Mouse (Mus musculus) kidney, embryonic 14.5 days (tissue): ENCODE measurements around the gene Epn2. TPM values are rescaled to one million over a fixed set of nuclear protein-coding genes. Genes with fewer than 3 reads are reported as not detected.

ENCODE experiments used
- ATAC-seq: fragments of 200-750 bp; cut with Nextera tagmentation; 2 replicates; pipeline ENCODE4 v1.8.0; 2017; ENCODE audit warnings: moderate number of reproducible peaks, mild to moderate bottlenecking, moderate TSS enrichment, moderate library complexity; ENCODE audit not compliant: low FRiP score, low TSS enrichment
- H3K27ac ChIP-seq: fragments of 300-500 bp; sonication (generic); 2 replicates; pipeline ENCODE4 v1.5.1; 2014; ENCODE audit warnings: low read depth, mild to moderate bottlenecking, low read length, moderate library complexity, mixed read lengths
- H3K27me3 ChIP-seq: fragments of 300-500 bp; sonication (generic); 2 replicates; pipeline ENCODE4 v1.6.1; 2014; ENCODE audit warnings: mild to moderate bottlenecking, low read length; ENCODE audit not compliant: control insufficient read depth, insufficient read depth
- H3K36me3 ChIP-seq: fragments of 300-500 bp; sonication (generic); 2 replicates; pipeline ENCODE4 v1.6.1; 2014; ENCODE audit warnings: low read length, mixed read lengths; ENCODE audit not compliant: control insufficient read depth, insufficient read depth
- H3K4me1 ChIP-seq: fragments of 300-500 bp; sonication (generic); 2 replicates; pipeline ENCODE4 v1.6.1; 2014; ENCODE audit warnings: low read length, mixed read lengths; ENCODE audit not compliant: control insufficient read depth, insufficient read depth
- H3K4me2 ChIP-seq: fragments of 300-500 bp; sonication (generic); replicated peaks from 2 replicates; pipeline ENCODE4 v1.6.1; 2014; ENCODE audit warnings: low read depth, mild to moderate bottlenecking, low read length
- H3K4me3 ChIP-seq: fragments of 300-500 bp; sonication (generic); 2 replicates; pipeline ENCODE4 v1.5.1; 2014; ENCODE audit warnings: mild to moderate bottlenecking, low read length
- H3K9ac ChIP-seq: fragments of 300-500 bp; sonication (generic); 2 replicates; pipeline ENCODE4 v1.6.1; 2014; ENCODE audit warnings: low read depth, mild to moderate bottlenecking, low read length, moderate library complexity
- H3K9me3 ChIP-seq: fragments of 300-500 bp; sonication (generic); 2 replicates; pipeline ENCODE4 v1.6.1; 2016; ENCODE audit warnings: low read length; ENCODE audit not compliant: control insufficient read depth
- WGBS: fragments of 180-500 bp; shearing (Covaris S2); extraction: QIAGEN DNeasy Blood & Tissue Kit; methylation state at CpG from one replicate; pipeline ENCODE4 v1.1.7; 2014; 5-methylcytosine and 5-hydroxymethylcytosine counted together
- polyA plus RNA-seq: library from polyadenylated mRNA; unstranded; fragments of >200 nt; fragmentation: Nextera tagmentation; extraction: Ambion mirVana; gene quantifications from 2 replicates; pipeline ENCODE4 v1.2.1, GENCODE M21; 2014

The Epn2 gene
- polyA plus RNA-seq, 1 experiment from 2014 or later, result 31.3 TPM

DNA sequence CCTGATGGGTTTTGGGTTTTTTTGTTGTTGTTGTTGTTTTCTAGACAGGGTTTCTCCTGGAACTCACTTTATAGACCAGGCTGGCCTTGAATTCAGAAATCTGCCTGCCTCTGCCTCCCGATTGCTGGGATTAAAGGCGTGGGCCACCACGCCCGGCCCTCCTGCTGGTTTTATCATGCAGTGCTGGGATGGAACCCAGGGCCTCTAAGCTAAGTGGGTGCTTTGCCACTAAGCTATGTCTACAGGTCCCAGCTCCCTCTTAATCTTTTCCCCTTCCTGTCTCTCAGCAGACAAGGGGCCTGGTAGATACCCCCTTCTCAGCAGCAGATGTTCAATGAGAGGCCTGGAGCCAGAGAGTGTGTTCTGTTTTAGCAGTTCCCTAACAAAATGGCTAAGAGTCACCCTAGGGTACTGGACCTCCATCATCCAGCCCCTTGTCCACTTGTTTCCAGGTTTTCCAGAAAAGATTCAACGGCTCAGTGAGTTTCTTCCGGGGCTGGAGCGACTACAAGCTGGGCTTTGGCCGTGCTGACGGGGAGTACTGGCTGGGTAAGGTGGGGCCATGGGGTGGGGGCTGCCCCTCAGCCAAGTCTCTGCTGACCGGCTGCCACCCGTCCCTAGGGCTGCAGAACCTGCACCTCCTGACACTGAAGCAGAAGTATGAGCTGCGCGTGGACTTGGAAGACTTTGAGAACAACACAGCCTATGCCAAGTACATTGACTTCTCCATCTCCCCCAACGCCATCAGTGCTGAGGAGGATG, 92.8 kb downstream of the Epn2 start:
- Histone ChIP-seq H3K4me2 (peak overlapping the region; percentile 50), H3K4me1 (peaks cover 37% of the 10 kb centered on the region), H3K4me3 (peak overlapping the region; percentile 39), H3K9ac (peak overlapping the region; percentile 32; the same call in 1 of the 2 replicates), H3K27ac (peak overlapping the region; percentile 95; the same call in 1 of the 2 replicates), H3K27me3 (no peaks in the 10 kb centered on the region), H3K9me3 (no peaks in the 10 kb centered on the region), H3K36me3 (peaks cover 42% of the 10 kb centered on the region)
- WGBS, result 70% methylated on average over 14 of the region's 14 CpGs
- ATAC-seq, result no peak

DNA sequence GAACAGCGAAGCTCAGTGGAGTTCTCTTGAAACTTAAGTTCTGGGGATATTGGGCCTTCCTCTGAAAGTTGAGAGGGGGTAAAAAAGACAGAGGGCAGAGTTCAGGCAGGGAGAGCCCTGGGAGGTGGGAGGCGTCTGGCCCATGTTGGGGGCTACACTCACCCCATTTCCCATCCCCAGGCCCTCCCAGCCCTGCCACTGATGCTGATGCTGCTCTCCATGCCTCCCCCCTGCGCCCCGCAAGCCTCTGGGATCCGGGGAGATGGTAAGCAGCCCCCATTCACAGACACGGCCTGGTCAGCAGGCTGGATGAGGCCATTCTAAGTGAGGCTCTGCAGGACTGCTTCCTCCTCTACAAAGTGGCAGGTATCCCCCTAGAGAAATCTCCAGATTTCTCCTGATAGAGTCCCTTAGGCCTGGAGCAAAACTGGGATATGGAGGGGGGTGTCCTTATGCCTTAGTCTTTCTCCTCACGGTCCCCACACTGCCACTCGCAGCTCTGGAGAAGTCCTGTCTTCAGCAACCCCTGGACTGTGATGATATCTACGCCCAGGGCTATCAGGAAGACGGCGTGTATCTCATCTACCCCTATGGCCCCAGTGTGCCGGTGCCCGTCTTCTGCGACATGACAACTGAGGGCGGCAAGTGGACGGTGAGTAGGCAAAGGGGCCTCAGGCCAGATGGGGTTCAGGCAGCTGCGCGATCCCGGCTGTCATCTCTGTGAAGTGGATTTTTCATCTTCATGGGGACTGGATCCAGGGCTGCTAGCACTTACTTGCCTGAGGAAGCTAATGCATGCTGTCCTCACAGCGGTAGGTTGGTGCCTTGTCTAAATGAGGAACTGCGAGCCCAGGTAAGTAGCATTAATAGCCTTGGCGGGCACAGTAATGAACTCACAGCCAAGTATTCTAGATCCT, 93.7 kb downstream of the Epn2 start:
- Histone ChIP-seq H3K4me1 (peaks cover 40% of the 10 kb centered on the region), H3K27me3 (no peaks in the 10 kb centered on the region), H3K9ac (peak overlapping the region; percentile 56; the same call in 1 of the 2 replicates), H3K36me3 (peaks cover 34% of the 10 kb centered on the region), H3K9me3 (no peaks in the 10 kb centered on the region), H3K4me2 (peak overlapping the region; percentile 50), H3K4me3 (peak overlapping the region; percentile 39), H3K27ac (peak overlapping the region; percentile 95)
- 32% methylated on average over 22 of the region's 22 CpGs for WGBS
- peak; percentile 10 for ATAC-seq

GRCm38 (mm10) chr11:61484613-61485540, 94.6 kb downstream of the Epn2 start, which contains the start of gene Mfap4:
Gene Mfap4 (plus strand): TSS chr11:61485431.
- Histone ChIP-seq H3K27ac (peak within 1 kb of the TSS; percentile 95), H3K4me3 (peak within 1 kb of the TSS; percentile 39), H3K9ac (peak within 1 kb of the TSS; percentile 56; the same call in 1 of the 2 replicates), H3K4me1 (peaks cover 40% of the 10 kb centered on the region), H3K36me3 (peaks cover 24% of the 10 kb centered on the region), H3K27me3 (no peaks in the 10 kb centered on the region), H3K4me2 (peak within 1 kb of the TSS; percentile 50), H3K9me3 (no peaks in the 10 kb centered on the region)
- 3% methylated on average over 20 of the region's 20 CpGs for WGBS
- peak; percentile 87 for ATAC-seq

GRCm38 (mm10) chr11:61484256-61484612, 95.3 kb downstream of the Epn2 start:
- H3K27ac ChIP-seq, result peak overlapping the region; percentile 95
- 14% methylated on average over 10 of the region's 10 CpGs for WGBS
- no peaks in the 10 kb centered on the region for H3K9me3 ChIP-seq
- H3K4me3 ChIP-seq, result peak overlapping the region; percentile 10; the same call in 1 of the 2 replicates
- no peaks in the 10 kb centered on the region for H3K27me3 ChIP-seq
- peaks cover 40% of the 10 kb centered on the region for H3K4me1 ChIP-seq
- H3K4me2 ChIP-seq, result peak overlapping the region; percentile 50
- H3K36me3 ChIP-seq, result peaks cover 18% of the 10 kb centered on the region
- no peak for ATAC-seq
- peak overlapping the region; percentile 50 for H3K9ac ChIP-seq

DNA sequence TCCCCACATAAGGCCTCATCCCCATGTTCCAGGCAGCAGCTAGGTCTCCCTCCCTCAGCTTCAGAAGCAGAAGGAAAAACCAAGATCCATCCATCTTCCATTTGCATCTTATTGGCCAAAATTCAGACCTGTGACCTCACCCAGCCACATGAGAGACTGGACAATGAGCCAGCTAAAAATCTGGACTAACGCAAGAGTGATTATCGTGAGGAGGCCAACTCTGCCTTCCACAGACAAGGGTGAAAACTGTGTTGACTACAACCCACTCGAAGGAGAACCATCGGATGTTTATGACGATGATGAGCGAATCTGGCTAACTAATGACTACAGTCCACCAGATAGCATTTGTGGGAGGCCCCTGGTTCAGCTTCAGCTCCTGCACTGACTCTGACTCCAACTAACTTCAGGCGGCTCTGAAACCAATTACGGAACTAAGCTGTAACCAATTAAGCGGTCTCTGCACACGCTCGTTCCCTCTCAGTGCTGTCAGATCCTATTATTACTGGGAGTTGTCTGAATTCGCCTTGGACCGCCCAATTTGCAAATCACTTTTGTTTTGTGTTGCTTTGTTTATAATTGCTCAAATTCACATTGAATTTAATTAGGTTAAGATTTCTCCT, 96.2 kb downstream of the Epn2 start:
- ATAC-seq, result no peak
- Histone ChIP-seq H3K4me2 (no peak overlapping the region), H3K36me3 (peaks cover 9% of the 10 kb centered on the region), H3K9ac (no peak overlapping the region), H3K4me3 (no peak overlapping the region), H3K27me3 (no peaks in the 10 kb centered on the region), H3K4me1 (peaks cover 40% of the 10 kb centered on the region), H3K27ac (peak overlapping the region; percentile 95), H3K9me3 (no peaks in the 10 kb centered on the region)
- WGBS, result 74% methylated on average over 13 of the region's 13 CpGs

DNA sequence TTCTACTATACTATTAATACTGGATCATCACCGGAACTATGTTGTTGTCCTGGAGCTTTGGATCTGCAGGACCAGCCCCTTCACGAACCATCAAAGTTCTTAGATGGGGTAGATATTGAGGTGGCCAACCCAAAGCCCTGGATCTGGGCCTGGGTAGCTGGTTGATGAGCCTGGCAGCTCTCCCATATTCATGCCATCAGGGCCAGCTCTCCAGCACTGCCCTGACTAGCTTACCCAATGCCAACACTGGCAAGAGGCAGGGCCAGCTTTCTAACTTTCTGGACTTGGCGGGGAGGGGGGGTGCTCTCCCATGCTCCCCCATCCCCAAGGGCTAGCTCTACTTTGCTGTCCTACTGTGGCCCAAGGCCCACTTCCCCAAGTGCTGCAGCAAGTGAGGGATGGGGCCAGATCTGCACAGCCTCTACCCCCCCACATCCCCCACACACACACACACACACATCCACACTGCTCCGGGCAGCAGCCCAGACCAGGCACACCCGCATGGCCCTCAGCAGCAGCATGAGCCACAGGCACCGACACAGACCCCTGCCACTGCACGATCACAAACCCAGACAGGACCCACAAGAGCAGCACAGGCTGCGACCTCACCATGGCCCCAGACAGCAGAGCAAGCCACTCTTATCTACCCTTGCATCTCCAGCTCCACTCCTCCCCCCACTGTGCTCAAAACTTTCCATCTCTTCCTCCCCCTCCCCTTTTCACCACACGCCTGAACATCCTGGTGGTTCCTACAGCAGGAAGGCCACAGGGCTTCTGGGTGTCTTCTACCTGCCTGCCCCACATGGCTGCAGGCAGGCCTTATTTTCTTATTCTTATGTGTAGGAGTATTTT, 98.0 kb downstream of the Epn2 start:
- H3K4me1 ChIP-seq, result peaks cover 28% of the 10 kb centered on the region
- H3K4me2 ChIP-seq, result no peak overlapping the region
- no peaks in the 10 kb centered on the region for H3K36me3 ChIP-seq
- no peak overlapping the region for H3K27ac ChIP-seq
- no peaks in the 10 kb centered on the region for H3K27me3 ChIP-seq
- 51% methylated on average over 9 of the region's 9 CpGs for WGBS
- no peak overlapping the region for H3K4me3 ChIP-seq
- no peaks in the 10 kb centered on the region for H3K9me3 ChIP-seq
- no peak overlapping the region for H3K9ac ChIP-seq
- ATAC-seq, result no peak

DNA sequence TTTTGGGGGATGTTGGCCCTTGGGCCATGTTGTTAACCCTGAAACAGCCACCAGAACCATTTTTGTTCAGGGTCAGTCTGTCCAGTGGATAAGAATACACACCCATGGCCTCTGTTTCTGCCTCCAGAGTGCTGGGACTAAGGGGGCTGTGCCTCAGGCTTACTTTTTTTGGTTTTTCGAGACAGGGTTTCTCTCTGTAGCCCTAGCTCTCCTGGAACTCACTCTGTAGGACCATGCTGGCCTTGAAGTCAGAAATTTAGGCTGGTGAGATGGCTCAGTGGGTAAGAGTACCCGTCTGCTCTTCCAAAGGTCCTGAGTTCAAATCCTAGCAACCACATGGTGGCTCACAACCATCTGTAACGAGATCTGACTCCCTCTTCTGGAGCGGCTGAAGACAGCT, 100.7 kb downstream of the Epn2 start:
- peaks cover 16% of the 10 kb centered on the region for H3K4me1 ChIP-seq

More for the DNA sequence above, 100.7 kb downstream of the Epn2 start:
- no peak overlapping the region for H3K4me3 ChIP-seq
- H3K36me3 ChIP-seq, result no peaks in the 10 kb centered on the region
- no peak overlapping the region for H3K27ac ChIP-seq
- H3K9me3 ChIP-seq, result no peaks in the 10 kb centered on the region
- 88% methylated on average over 4 of the region's 4 CpGs for WGBS
- no peak for ATAC-seq
- no peak overlapping the region for H3K4me2 ChIP-seq
- no peaks in the 10 kb centered on the region for H3K27me3 ChIP-seq
- H3K9ac ChIP-seq, result no peak overlapping the region
